Mouse (Mus musculus) gastrocnemius, postnatal 10 days (tissue): ENCODE data around the gene Slx4ip. TPM values are rescaled to one million over a fixed set of nuclear protein-coding genes. Genes with fewer than 3 reads are reported as not detected.

ENCODE experiments used
- DNase-seq: peaks from one replicate; pipeline ENCODE4 v3.0.0; 2021; ENCODE audit warnings: mixed read lengths
- total RNA-seq, 2 experiments: library from RNA; stranded (reverse); gene quantifications; 2 replicates each; pipeline ENCODE4 v1.2.3; 2021

Slx4ip gene
- total RNA-seq, 2 experiments from 2014 or later: 2.5 to 2.6 TPM

GRCm38 (mm10) chr2:137101074-137101473, 210.1 kb downstream of the Slx4ip start:
- DNase-seq: peak; percentile 50

DNA sequence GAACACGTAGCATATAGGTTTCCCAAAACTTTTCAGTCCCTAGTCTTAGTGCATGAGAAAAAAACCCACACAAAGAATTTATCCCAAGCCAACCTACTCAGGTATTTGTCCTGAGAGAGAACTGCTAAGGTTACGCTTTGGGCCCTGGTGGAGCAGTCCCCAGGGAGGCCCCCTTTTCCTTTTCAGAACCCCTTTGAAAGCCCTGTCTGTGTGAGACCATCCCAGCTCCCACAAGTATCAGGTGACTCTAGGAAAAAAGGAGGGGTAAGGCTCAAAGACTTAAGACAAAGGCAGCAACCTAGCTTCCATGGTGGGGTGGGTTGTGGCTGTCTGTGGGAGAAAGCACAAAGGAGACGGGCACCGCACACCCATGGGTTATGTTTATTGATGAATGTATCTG, 216.2 kb downstream of the Slx4ip start:
- no peak for DNase-seq

- no peak for DNase-seq
These were observed 216.9 kb downstream of the Slx4ip start for GRCm38 (mm10) chr2:137107946-137108345.

GRCm38 (mm10) chr2:137109321-137110213, 218.5 kb downstream of the Slx4ip start:
- DNase-seq: no peak

DNA sequence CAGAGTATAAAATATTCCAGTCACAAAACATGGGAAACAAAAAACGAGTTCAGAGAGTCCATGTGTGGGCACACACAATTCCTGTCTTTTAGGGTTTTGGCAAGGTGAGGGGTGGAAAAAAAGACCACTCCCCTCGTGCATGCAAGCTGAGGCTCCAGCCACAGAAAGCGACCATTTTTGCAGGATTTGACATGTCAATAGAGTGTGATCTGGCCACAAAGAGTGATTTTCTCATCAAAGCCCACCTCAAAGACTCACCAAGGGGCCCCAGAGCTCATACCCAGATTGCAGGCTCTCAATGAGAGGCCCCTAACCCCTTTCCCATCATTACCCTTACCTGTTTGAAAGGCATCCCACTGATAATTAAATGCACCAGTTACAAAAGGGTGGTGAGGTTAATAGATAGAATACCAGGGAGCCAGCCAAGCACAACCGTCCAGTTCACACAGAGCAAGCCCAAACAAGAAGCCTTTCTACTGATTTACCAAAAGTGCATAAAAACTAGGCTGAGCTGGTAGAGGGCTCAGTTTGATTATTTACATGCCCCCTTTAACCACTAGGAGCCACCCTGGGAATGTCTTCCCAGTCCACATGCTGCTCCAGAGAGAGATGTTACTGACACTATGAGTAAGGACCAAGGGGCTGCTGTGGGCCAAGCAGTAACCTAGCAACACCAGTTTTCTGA, 219.3 kb downstream of the Slx4ip start:
- DNase-seq: no peak

- no peak for DNase-seq
These were observed 222.5 kb downstream of the Slx4ip start for GRCm38 (mm10) chr2:137113288-137114061.

GRCm38 (mm10) chr2:137114248-137115096, 223.5 kb downstream of the Slx4ip start:
- peak; percentile 78 for DNase-seq

GRCm38 (mm10) chr2:137115241-137116024, 224.4 kb downstream of the Slx4ip start:
- peak; percentile 32 for DNase-seq

DNA sequence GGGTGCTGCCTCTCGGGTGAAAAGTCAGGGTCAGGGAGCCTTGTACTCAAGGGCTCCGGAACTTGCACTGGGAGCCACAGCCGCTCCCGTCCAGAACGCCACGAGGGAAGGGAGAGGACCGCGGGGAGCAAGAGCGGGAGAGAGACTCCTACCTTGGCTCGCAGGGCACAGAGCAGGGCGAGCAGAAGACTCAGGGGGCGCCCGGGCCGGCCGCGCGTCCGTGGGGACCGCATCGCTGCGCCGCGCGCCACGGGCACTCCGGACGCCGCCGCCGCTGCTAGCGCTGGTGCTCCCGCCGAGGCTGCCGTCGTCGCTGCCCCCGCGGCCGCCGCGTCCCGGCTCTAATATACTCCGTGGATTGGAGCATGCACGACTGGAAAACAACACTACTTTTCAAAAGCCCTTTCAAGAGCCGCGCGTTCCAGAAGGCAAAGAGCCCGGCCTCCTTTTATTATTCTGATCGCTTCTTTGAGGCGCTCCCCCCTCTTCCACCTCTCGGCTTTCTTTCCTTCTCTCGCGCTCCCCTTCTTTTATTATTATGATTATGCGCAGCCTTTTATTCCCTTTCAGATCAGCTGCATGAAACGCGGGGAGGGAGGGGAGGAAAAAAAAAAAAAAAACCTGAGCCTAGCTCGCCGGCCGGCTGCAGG, 225.1 kb downstream of the Slx4ip start, which contains the start of gene Jag1:
Gene Jag1 (minus strand): TSS at position 620 of the 650 bp plus-strand sequence.
- DNase-seq: peak; percentile 56

- peak; percentile 94 for DNase-seq
These were observed 225.8 kb downstream of the Slx4ip start for GRCm38 (mm10) chr2:137116675-137117320.

DNA sequence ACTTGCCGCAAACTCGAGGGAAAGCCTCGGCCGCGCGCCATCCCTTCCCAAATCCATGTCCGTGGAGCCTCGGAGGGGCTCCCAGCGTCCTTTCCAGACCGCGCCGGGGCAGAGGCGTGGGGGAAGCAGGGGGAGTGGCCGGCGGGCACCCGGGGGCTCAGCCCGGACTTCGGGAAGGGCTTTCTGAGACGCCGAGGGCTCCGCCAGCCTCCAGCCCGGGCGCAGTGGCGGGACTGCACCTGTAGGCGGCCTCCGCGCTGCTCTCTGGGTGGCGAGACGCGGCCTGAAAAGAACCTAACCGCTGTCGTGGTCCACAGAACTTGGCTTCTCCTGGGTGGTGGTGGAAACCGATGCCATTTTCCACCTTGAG, 226.3 kb downstream of the Slx4ip start:
- DNase-seq: peak; percentile 90

Other genes starting within 250 kb of the Slx4ip start
- gene Snap25, start 177.8 kb upstream of the Slx4ip start, total RNA-seq: 1 to 10 TPM in 1 of 2 experiments, under 1 TPM in 1; 0.92 to 1.4 TPM
- 10 to 100 TPM; 11.2 to 19.3 TPM for gene AL731706.2, start 5.5 kb upstream of the Slx4ip start, total RNA-seq
- gene AL731706.1, start 171 bp downstream of the Slx4ip start, total RNA-seq: 10 to 100 TPM; 11.4 to 16.9 TPM
- 10 to 100 TPM; 18.6 to 23.8 TPM for gene Mkks, start 171 bp downstream of the Slx4ip start, total RNA-seq
- gene Jag1, start 225.4 kb downstream of the Slx4ip start, total RNA-seq: 10 to 100 TPM; 10.6 to 16.7 TPM